Mouse (Mus musculus): ENCODE measurements at regions not wholly inside any gene's neighbourhood (a gene's known extent, or its start where the extent isn't known, plus 50 kb on each side); places are given as distances from the start of the nearest gene placed in this dataset.

DNA sequence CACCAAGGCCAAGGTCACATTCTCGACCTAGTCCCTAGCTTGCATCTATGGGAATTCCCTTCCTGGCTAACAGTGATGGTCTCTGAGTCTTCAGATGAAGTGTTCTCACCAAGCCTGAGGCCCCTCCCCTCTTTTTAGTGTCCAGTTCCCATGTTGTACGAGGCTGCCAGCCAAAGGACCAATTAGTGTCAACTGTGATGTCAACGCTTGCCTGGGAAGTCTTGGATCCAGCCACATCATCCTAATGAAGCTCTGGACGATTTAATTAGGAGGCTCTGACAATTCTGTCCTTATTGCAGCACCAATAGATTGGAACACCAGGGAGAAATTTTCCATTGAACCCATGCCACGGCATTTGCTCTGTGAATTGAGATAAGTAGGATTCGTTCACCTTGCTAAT is 202.4 kb upstream of the Gm6657 start:
- Histone ChIP-seq H3K36me3 (ENCODE audit: control insufficient read depth, insufficient read depth, low read length) (no peaks in the 10 kb centered on the region), H3K4me1 (ENCODE audit: control insufficient read depth, insufficient read depth, insufficient read length, low read length) (peaks cover 4% of the 10 kb centered on the region; the same call in 1 of the 2 replicates), H3K4me3 (ENCODE audit: low read depth, low read length) (no peak overlapping the region), H3K27me3 (ENCODE audit: control insufficient read depth, insufficient read depth, low read length) (no peaks in the 10 kb centered on the region; the same call in 1 of the 2 replicates), H3K27ac (ENCODE audit: insufficient read depth, low read depth, low read length) (no peak overlapping the region)
- TF ChIP-seq POLR2A (IDR thresholded peaks at IDR 0.05; ENCODE audit: low read depth, low read length): no peak
- no peak for TF ChIP-seq CTCF (IDR thresholded peaks at IDR 0.05; ENCODE audit: extremely low read depth, insufficient read length, insufficient replicate concordance, low read depth, low read length)
- 85% methylated on average over 6 of the region's 6 CpGs for WGBS

DNA sequence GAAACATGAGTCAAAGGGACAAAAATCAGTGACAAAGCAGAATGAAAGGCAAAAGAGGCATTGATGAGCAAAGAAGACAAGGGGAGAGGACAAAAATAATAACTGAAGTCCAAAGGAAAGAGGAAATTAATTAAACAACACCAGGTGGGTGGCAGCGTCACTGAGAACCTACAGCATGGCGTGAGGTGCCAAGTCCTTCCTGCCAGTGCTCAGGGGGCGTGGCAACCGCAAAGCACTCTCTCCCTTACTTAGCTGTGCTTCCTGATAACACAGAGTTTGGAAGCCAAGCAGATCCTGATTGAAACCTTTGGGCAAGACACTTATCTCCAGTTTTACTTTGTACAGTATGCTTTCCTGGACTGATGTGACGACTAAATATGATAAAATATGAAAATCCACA is 199.9 kb upstream of the Gm6657 start:
- Histone ChIP-seq H3K27me3 (ENCODE audit: control insufficient read depth, insufficient read depth, low read length) (no peaks in the 10 kb centered on the region), H3K27ac (ENCODE audit: insufficient read depth, low read depth, low read length) (no peak overlapping the region), H3K36me3 (ENCODE audit: control insufficient read depth, insufficient read depth, low read length) (no peaks in the 10 kb centered on the region), H3K4me3 (ENCODE audit: low read depth, low read length) (no peak overlapping the region), H3K4me1 (ENCODE audit: control insufficient read depth, insufficient read depth, insufficient read length, low read length) (peaks cover 4% of the 10 kb centered on the region; the same call in 1 of the 2 replicates)
- WGBS: 20% methylated on average over 5 of the region's 5 CpGs
- TF ChIP-seq POLR2A (IDR thresholded peaks at IDR 0.05; ENCODE audit: low read depth, low read length): no peak
- TF ChIP-seq CTCF (IDR thresholded peaks at IDR 0.05; ENCODE audit: extremely low read depth, insufficient read length, insufficient replicate concordance, low read depth, low read length): no peak

DNA sequence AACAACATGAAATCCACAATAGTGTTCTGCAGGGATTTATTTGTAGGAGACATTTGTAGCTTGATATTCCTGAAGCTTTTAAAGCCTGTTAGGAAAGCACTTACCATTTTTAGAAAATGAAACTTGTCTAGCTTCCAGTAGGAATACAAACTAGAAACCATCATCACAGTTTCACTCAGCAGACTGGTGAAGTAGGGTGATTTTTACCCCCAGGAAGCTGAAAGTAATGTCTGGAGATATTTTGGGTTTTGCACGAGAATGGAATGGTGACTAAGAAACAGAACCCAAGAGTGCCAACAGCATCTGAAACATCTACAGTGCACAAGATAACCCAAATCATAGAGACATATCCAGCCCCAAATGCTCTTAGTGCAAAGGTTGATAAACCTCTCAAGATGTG is 196.1 kb upstream of the Gm6657 start:
- peaks cover 5% of the 10 kb centered on the region; the same call in 1 of the 2 replicates for H3K4me1 ChIP-seq (ENCODE audit: control insufficient read depth, insufficient read depth, insufficient read length, low read length)
- H3K36me3 ChIP-seq (ENCODE audit: control insufficient read depth, insufficient read depth, low read length): no peaks in the 10 kb centered on the region
- H3K27me3 ChIP-seq (ENCODE audit: control insufficient read depth, insufficient read depth, low read length): no peaks in the 10 kb centered on the region
- 76% methylated on average over 1 of the region's 1 CpGs for WGBS
- H3K27ac ChIP-seq (ENCODE audit: insufficient read depth, low read depth, low read length): no peak overlapping the region
- no peak overlapping the region for H3K4me3 ChIP-seq (ENCODE audit: low read depth, low read length)
- TF ChIP-seq POLR2A (IDR thresholded peaks at IDR 0.05; ENCODE audit: low read depth, low read length) (no peak), CTCF (IDR thresholded peaks at IDR 0.05; ENCODE audit: extremely low read depth, insufficient read length, insufficient replicate concordance, low read depth, low read length) (no peak)

DNA sequence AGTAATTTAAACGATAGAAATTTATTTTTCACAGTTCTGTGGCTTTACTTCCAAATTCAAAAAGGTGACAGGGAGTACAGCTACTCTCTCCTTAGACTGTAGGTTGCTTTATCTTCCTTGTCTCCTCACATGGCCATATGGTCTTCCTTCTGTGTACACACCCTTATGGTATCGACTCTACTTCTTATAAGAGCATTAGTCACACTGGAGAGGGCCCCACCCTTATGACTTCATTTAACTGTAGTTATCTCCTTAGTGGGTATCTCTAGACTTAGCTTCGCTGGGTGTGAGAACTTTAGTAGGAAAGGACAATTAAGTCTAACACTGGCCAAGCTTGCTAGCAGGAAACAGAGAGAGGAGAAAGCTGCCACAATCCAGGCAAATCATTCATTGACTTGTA is 193.6 kb upstream of the Gm6657 start:
- WGBS: 37% methylated on average over 3 of the region's 3 CpGs
- Histone ChIP-seq H3K27me3 (ENCODE audit: control insufficient read depth, insufficient read depth, low read length) (no peaks in the 10 kb centered on the region), H3K4me3 (ENCODE audit: low read depth, low read length) (no peak overlapping the region), H3K27ac (ENCODE audit: insufficient read depth, low read depth, low read length) (no peak overlapping the region), H3K36me3 (ENCODE audit: control insufficient read depth, insufficient read depth, low read length) (no peaks in the 10 kb centered on the region), H3K4me1 (ENCODE audit: control insufficient read depth, insufficient read depth, insufficient read length, low read length) (peaks cover 3% of the 10 kb centered on the region; the same call in 1 of the 2 replicates)
- TF ChIP-seq CTCF (IDR thresholded peaks at IDR 0.05; ENCODE audit: extremely low read depth, insufficient read length, insufficient replicate concordance, low read depth, low read length) (no peak), POLR2A (IDR thresholded peaks at IDR 0.05; ENCODE audit: low read depth, low read length) (no peak)

DNA sequence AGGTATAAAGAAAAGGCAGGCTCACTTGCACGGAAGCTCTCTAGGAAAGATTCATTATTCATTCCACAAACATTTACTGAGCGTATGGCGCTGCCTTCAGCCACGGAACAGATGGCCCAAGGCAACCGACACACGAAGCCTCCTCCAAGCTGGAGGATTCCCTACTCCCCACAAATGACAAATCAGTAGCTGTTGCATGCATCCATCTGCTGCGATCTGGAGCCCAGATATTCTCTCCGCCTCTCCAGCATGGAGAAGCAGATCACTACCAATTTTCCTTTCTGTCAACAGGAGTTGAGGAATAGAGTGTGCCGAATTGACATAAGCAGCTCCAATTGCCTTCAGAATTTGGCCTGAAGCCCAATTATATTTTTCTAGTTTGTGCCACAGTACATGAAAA is 192.2 kb upstream of the Gm6657 start:
- H3K27me3 ChIP-seq (ENCODE audit: control insufficient read depth, insufficient read depth, low read length): no peaks in the 10 kb centered on the region
- no peak for TF ChIP-seq CTCF (IDR thresholded peaks at IDR 0.05; ENCODE audit: extremely low read depth, insufficient read length, insufficient replicate concordance, low read depth, low read length)
- TF ChIP-seq POLR2A (IDR thresholded peaks at IDR 0.05; ENCODE audit: low read depth, low read length): no peak
- WGBS: 81% methylated on average over 9 of the region's 9 CpGs
- H3K27ac ChIP-seq (ENCODE audit: insufficient read depth, low read depth, low read length): no peak overlapping the region
- peaks cover 3% of the 10 kb centered on the region; the same call in 1 of the 2 replicates for H3K4me1 ChIP-seq (ENCODE audit: control insufficient read depth, insufficient read depth, insufficient read length, low read length)
- no peak overlapping the region for H3K4me3 ChIP-seq (ENCODE audit: low read depth, low read length)
- no peaks in the 10 kb centered on the region for H3K36me3 ChIP-seq (ENCODE audit: control insufficient read depth, insufficient read depth, low read length)

DNA sequence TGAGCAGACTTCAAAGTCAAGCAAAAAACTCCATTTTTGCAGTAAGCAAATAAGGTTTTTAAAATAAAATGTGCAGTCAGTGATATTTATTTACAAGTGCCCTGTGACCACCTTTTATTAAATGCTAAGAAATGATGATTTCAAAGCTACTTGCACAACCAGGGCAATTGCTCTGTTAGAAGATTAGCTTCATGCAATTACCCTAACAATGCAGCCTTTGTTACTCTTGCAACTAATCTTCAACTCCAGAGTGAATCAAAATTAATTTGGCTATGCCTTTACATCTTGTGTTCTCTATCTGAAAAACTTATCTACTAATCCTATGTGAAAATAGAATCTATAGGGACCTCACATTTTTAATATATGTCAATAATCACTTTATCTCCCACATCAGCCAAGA is 160.3 kb upstream of the Gm6657 start:
- Histone ChIP-seq H3K4me3 (ENCODE audit: low read depth, low read length) (no peak overlapping the region), H3K4me1 (ENCODE audit: control insufficient read depth, insufficient read depth, insufficient read length, low read length) (no peaks in the 10 kb centered on the region), H3K27ac (ENCODE audit: insufficient read depth, low read depth, low read length) (no peak overlapping the region), H3K27me3 (ENCODE audit: control insufficient read depth, insufficient read depth, low read length) (no peaks in the 10 kb centered on the region), H3K36me3 (ENCODE audit: control insufficient read depth, insufficient read depth, low read length) (no peaks in the 10 kb centered on the region)
- no peak for TF ChIP-seq POLR2A (IDR thresholded peaks at IDR 0.05; ENCODE audit: low read depth, low read length)
- TF ChIP-seq CTCF (IDR thresholded peaks at IDR 0.05; ENCODE audit: extremely low read depth, insufficient read length, insufficient replicate concordance, low read depth, low read length): no peak

DNA sequence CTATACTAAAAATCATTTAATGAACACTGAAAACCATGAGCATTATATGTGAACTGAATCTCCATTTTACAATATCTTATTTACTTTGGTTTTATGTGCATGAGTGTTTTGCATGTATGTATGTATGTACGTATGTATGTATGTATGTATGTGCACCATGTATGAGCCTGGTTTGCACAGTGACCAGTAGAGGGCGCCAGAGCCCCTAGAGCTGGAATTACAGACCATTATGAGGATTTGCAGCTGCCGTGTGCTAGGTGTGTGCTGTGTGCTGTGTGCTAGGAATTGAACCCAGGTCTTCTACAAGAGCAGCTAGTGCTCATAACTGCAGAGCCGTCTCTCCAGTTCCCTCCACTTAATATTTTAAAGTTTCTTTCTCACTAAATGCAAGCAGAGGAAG is 147.5 kb upstream of the Gm6657 start:
- H3K27me3 ChIP-seq (ENCODE audit: control insufficient read depth, insufficient read depth, low read length): no peaks in the 10 kb centered on the region
- WGBS: 83% methylated on average over 4 of the region's 4 CpGs
- H3K27ac ChIP-seq (ENCODE audit: insufficient read depth, low read depth, low read length): no peak overlapping the region
- H3K4me1 ChIP-seq (ENCODE audit: control insufficient read depth, insufficient read depth, insufficient read length, low read length): no peaks in the 10 kb centered on the region
- TF ChIP-seq POLR2A (IDR thresholded peaks at IDR 0.05; ENCODE audit: low read depth, low read length) (no peak), CTCF (IDR thresholded peaks at IDR 0.05; ENCODE audit: extremely low read depth, insufficient read length, insufficient replicate concordance, low read depth, low read length) (peak; percentile 33; the same call in 1 of the 2 replicates)
- no peaks in the 10 kb centered on the region for H3K36me3 ChIP-seq (ENCODE audit: control insufficient read depth, insufficient read depth, low read length)
- H3K4me3 ChIP-seq (ENCODE audit: low read depth, low read length): no peak overlapping the region

DNA sequence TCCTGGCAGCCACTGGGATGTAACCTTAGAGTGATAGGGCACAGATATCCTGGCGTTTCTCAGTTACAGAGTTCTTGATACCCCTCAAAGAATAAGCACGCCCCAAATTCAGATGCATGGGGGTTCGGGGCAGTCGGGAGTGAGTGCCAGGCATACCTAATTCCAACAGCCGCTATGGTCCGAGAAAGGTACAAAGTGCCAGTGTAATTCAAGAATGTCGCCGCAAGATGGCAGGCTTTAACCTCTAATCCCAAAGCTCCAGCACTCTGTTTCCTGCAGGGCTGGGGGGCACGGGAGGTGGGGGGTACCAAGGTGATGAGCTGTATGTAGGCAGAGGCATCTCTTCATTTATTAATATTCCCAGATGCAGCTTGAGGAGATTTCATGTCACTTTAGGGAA is 138.1 kb upstream of the Gm6657 start:
- TF ChIP-seq CTCF (IDR thresholded peaks at IDR 0.05; ENCODE audit: extremely low read depth, insufficient read length, insufficient replicate concordance, low read depth, low read length): peak; percentile 82; the same call in 1 of the 2 replicates
- no peak for TF ChIP-seq POLR2A (IDR thresholded peaks at IDR 0.05; ENCODE audit: low read depth, low read length)
- no peak overlapping the region for H3K27ac ChIP-seq (ENCODE audit: insufficient read depth, low read depth, low read length)

More for the DNA sequence above, 138.1 kb upstream of the Gm6657 start:
- Histone ChIP-seq H3K36me3 (ENCODE audit: control insufficient read depth, insufficient read depth, low read length) (no peaks in the 10 kb centered on the region), H3K27me3 (ENCODE audit: control insufficient read depth, insufficient read depth, low read length) (no peaks in the 10 kb centered on the region; the same call in 1 of the 2 replicates), H3K4me1 (ENCODE audit: control insufficient read depth, insufficient read depth, insufficient read length, low read length) (no peaks in the 10 kb centered on the region), H3K4me3 (ENCODE audit: low read depth, low read length) (no peak overlapping the region)
- 1% methylated on average over 9 of the region's 9 CpGs for WGBS

All from small intestine, adult 2 months (tissue).